Mouse (Mus musculus): ENCODE measurements around the gene Kcnq1.

Kcnq1 gene

DNA sequence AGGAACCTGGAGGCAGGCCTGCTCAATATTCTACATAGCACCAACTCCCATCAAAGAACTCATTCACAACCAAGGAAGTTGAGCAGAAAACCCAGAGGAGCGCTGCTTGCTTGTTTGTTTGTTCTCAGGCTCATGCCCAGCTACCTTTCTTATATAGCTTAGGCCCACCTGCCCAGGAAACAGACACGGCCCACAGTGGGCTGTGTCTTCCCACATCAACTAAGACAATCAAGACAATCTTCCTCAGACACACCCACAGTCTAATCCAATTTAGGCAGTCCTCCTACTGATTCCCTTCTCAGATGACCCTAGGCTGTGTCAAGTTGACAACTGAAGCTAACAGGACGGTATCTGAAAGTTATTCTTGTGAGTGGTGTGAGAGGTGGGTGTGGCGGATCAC is at the start of gene Kcnq1:
TSS of gene Kcnq1 (plus strand) at position 301 of the 400 bp plus-strand sequence.
- in situ Hi-C loops (cut with MboI, MseI): no loop called here

DNA sequence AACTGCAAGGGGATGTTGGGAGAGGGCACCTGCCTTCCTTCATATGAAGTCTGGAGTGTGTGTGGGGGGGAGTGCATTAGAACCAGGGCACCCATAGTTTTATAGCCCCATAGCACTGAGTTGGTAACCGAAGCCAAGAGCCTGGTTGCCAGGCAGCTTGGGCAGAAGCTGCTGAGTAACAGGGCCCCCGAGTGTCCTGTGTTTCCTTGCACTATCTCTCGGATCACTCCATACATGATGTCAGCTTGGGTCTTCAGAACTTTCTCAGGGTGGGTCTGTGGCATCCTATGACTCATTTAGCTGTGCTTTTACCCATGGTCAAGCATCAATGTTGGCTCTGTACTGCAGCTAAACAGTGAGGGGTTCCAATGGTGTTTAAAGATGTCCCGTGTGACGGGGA is 49.1 kb upstream of the Kcnq1 start:
- in situ Hi-C loops (cut with MboI, MseI): no loop called here

DNA sequence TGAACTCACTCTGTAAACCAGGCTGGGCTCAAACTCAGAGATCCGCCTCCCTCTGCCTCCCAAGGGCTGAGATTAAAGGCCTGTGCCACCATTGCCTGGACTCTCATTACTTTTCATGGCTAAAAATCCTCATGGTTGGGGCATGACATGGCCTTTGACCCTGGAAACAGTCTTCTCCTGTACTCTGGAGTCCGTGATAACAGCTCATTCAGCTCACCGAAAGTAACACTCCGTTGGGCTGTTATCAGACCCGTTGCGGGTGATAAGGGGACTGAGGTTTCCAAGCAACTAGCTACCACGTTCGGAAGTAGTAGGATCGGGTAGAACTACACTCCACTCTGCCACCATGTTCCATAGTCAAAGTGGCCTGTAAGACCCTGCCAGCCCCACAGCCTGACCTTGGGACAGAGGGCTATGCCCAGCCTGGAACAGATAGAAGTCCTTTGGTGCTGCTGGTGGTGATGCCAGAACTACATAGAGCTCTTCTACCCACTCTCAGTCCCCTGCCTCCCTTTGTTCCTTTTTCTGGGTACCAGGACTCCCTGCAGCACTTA is 48.4 kb upstream of the Kcnq1 start:
- in situ Hi-C loops (cut with MboI, MseI): no loop called here

DNA sequence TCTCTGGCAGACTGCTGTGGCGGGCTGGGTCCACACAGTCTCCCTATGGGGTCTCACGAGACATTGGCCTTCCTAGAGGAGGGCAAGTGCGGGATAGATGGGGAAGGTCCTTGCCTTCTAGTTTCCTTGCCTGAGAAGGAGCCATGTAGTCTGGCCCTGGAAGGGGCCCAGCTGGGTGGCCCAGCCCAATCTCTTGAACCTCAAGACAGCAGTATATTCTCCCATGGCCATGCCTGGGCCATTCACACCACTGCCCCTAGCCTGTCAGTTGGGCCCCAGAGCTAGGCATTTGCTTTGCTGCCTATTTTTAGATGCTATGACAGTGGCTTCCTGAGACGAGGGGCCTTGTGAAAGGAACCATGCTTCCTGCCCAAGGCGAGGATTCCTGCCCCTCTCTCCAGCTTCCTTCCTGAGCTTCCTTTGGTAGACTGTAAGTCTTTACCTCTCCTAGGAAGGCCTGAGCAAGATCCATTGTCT is 47.9 kb upstream of the Kcnq1 start:
- in situ Hi-C loops (cut with MboI, MseI): no loop called here

DNA sequence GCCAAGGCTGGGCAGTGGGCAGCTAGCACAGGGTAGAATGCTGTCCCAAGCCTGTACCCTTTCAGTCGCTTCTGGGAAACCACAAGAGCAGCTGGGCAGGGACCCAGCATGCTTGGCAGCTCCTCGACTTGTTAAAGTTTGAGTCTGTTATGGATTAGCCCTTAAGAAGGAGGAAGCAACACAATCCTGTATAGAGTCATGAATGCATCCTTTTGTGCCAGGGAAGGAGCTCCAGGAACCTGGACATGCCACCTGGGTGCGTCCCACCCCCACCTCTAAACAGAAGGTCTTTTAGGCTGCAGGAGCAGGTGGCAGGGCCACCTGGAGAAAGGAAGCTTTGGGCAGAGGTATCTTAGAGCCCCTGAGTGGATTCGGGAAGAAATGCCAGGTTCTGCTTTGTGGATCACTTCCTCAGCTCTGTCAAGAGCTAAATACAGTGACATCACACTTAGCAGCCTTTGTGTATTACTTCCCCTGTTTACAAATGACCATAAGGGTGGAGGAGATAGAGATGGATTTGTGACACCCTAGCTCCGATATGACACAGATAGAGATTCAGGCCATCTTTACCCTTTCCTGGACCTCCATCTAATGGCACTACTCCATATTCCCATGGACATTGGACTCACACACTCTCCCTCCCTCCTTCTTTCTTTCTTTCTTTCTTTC is 46.8 kb upstream of the Kcnq1 start:
- in situ Hi-C loops (cut with MboI, MseI): no loop called here

DNA sequence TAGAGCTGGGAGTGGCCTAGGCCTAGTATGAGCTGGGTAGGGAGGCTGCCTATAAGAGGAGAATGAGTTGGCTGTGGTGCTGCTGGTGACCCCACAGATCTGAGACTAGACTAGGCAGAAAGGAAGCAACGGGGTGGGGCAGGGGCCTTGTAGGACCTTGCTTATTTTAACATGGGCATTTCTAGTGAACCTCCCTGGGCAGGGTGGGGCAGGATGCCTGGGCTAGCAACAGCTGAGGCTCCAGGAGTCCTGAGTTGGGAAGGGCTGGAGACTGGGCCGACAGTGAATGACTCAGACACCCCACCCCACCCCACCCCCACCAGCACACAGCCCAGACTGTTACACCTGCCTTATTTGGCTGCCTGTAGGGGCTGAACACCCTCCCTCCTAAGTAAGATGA is 43.5 kb upstream of the Kcnq1 start:
- in situ Hi-C loops (cut with MboI, MseI): no loop called here

DNA sequence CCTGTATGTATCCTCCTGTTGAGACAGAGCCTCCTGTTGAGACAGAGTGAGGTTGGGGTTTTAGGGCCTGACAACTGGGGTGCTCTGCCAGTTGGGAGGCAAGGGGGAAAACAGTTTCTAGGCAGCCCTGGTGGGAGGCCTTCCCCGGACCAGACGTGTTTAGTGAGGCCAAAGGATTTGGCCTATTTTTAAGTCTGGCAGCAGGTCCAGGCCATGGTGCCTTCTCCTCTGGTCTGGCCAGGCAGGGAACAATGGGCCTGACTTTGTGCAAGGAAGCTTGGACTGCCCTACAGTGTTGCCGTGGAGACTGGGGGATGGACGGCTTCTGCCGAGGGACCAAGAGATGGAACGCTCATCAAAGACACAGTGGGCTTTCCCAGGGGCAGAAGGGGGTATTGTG is 41.9 kb upstream of the Kcnq1 start:
- in situ Hi-C loops (cut with MboI, MseI): no loop called here

DNA sequence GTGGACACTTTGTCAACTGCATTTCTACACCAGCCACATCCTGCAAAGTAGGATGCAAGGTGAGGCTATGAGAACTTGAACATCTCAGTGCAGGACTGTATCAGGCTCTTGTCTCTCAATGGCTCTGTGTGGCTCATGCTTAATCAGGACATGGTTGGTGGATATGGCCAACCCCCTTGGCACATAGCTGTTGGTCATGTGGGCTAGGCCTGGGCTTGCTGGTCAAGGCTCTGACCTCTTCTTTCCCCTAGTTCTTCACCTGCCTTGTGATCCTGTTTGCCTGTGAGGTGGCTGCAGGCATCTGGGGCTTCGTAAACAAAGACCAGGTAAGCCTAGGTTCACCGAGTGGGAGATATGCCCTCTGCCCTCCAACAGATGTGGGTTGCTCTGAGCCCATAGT is 40.5 kb upstream of the Kcnq1 start:
- in situ Hi-C loops (cut with MboI, MseI): no loop called here

DNA sequence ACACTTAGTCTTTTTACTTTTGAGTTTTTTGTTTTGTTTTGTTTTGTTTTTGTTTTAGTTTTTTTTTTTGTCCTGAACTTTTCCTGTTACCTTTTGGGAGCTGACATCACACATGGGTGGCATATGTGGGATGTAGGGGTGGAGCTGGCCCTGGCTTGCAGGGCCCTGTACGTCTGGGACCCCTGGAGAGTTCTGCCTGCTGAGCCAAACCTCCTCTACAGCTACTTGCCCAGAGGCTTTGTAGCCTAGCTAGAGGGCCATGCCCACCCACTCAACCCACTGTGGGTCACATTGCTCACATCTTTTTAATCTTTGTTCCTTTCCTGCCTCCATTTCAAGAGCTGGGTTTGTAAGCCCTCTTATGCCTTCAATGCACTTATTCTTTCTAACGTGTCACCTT is 38.7 kb upstream of the Kcnq1 start:
- in situ Hi-C loops (cut with MboI, MseI): no loop called here

DNA sequence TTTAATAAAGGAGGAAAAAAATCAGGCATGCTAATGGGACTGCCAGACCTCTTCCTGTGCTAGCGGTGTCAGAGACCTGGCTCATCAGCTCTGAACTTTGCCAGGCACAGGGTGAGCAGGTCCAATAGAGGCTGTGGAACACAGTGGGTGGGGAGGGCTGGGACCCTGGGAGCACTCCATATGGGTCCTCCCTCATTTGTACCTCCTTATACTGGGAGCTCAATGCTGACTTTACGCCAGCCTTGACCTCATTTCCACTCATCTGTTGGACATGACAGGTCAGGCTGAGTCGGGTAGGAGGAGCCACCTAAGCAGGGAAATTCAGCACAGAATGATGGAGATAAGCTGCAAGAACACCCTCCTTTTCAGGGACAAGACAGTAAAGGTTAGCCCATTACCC is 38.3 kb upstream of the Kcnq1 start:
- in situ Hi-C loops (cut with MboI, MseI): no loop called here

DNA sequence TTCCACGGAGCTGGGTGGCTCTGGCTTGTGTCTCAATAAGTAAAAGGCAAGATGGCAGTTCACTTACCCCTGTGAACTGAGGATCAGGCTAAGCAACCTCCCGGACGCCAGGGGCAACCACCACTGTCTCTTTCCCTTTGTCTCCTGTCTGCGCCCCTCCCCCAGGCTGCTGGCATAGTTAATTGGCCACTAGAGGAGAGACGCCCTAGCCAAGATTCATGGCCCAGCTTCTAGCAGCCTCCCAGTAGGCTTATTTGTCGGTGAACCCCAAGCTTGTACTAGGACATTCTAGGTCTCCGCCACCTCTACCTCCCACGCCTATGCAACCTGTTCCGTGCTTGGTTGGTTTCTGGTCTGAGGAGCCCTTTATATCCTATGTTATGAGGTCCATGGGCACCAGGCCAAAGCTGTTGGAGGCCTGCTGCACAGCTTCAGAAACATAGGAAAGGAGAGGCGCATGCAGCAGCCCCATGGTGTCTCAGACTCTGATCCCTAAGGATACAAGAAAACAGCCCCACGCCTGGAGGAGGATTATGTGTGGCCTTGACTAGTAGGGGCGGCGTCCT is 37.8 kb upstream of the Kcnq1 start:
- in situ Hi-C loops (cut with MboI, MseI): no loop called here

DNA sequence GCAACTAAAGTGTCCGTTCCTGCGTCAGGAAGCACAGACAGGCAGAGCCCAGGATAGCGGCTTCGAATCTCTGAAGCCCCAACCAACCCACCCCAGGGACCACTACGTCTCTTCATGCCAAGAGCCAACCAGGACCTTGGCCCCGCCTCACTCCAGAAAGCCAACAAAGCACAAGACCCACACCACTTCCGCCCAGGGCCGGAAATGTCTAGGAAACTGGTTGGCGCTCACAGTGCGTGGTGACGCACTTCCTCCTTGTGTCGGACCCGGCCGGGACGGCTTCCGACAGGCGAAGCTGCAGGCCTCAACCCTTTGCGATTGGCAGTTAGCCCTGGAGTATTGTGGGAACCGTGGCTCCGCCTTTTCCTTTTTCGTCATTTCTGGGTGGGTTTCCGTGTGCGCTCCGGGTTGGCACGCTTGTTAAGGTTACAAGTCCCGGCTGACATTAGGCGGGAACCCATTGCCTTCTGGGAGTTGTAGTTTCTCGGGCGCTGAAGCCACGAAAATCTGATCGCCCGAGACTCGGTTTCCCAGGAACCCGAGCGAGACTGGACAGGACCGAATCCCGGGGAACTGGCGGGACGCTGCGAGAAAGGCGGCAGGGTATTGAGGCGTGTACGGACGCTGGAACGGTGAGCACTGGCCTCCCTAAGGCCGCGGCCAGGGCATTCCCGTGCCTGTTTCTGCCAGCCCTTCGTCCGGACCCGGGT is 37.1 kb upstream of the Kcnq1 start, which contains the start of gene Tssc4:
TSS of gene Tssc4 (plus strand) at position 368 of the 710 bp plus-strand sequence.
- in situ Hi-C loops (cut with MboI, MseI): no loop called here

DNA sequence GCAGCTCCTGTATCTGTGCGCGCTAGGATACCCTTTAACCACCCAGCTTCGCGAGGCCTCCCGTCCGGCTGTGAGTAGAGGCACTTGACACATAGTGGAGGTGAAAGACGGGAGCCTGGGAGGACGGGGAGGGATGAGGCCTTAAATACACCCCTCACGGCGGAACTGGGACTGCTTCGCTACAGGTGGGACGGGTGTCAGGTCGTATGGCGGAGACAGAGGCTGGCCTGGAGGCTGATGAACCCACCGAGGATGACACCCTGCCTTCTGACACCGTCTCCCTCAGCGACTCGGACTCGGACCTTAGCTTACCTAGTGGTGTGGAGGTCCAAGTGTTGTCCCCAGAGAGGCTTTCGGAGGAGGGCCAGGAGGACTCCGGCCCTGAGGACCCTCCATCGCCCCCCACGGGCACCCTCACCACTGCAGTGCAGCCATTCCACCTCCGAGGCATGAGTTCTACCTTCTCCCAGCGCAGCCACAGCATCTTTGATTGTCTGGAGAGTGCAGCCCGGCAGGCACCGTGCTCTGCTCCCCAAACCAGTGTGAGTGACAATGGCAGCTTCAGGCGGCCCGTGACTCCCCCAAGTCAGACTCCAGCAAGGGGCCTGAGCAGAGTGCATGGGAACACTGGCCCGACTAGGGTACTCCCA is 36.3 kb upstream of the Kcnq1 start:
- in situ Hi-C loops (cut with MboI, MseI): no loop called here

DNA sequence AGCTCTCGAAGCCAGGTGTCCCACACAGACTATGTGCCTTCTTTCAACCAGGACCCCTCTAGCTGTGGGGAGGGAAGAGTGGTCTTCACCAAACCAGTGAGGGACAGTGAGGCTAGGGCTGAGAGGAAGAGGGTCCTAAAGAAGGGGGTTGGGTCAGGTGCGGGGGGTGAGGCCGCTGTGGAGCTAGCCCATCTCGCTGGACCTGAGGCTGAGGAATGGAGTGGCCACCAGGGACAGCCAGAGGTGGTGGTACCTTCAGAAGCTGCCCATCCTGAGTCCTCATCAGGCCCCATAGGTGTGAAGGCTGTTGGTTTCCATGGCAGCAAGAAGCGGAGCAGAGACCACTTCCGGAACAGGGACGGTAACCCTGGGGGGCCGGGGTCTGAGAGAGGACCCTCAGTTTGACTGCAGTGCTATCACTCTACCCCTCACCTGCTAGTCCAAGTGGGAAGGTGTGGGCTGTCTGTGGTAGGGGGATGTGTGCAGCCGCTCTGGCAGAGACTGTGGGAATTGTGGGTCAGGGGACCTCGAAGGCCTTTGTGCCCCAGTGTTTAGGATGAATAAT is 35.6 kb upstream of the Kcnq1 start:
- in situ Hi-C loops (cut with MboI, MseI): no loop called here

DNA sequence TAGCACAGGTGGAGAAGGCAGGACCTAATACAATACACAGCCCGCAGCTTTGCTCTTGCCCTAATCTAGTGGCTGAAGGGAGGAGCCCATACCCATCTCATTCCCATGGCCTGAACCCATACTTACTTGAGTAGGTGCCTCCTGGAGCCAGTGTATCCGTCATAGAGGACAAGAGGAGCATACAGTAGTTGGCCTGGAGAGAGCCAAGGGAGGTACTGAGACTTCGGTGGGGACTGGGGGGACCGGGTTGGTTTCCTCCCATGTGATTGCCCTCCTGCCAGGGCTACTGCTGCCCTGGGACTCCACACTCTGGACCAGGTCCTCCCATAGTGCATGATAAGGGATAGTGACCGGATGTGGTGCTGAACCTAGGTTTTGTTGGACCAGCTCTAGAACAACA is 33.6 kb upstream of the Kcnq1 start:
- in situ Hi-C loops (cut with MboI, MseI): no loop called here

DNA sequence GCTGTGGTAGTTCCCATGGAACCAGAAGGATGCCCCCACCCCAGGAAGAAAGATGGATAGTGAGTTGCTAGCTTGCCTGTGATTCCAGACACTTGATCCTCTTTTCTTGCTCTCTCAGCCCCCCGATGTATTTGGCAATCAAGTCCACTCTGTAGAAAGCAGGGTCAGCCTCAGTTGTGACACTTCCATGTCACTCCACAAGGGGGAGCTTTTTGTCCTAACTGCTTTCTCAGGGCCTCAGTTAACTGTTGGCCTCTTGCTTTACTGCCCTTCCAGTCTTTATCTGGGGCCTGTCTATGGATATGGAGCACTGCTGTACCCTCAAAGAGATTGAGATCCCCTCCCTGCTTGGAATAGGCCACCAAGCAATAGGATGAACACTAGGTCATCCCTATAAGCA is 33.1 kb upstream of the Kcnq1 start:
- in situ Hi-C loops (cut with MboI, MseI): no loop called here

DNA sequence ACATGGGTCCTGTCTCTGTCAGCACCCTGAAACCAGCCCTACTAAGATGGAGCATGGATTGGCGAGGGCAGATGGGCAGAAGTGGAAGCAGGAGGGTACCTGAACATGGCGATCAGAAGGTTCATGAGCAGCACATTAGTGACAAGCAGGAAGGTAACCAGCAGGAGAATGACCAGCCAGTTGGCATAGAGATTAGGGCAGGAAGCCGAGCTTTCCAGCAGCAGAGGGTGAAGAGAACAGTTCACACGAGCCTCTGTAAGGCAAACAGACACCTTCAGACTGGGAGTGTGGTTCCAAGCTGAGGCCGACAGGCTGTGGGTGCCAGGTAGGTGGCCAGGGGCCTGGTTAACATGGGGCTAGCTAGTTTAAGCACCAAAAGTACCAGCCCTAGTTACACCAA is 30.8 kb upstream of the Kcnq1 start:
- in situ Hi-C loops (cut with MboI, MseI): no loop called here

DNA sequence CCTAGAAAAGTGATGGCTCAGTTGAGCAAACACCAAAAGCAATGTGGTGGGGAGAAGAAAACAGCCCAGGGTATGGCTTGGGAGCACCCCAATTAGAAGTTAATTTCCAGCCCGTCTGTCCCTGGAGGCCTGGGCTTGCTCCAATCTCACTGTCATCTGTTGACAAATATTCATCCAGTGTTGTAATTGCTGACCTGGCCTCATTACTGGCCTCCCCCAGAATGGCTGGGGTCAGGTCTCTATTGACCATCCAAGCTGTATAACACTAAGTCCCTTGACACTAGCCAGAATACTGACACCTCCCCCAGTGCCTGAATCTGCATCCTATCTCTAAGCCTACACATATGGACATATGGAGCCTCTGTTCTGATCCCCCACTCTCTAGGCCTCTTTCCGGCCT is 28.8 kb upstream of the Kcnq1 start:
- in situ Hi-C loops (cut with MboI, MseI): no loop called here

DNA sequence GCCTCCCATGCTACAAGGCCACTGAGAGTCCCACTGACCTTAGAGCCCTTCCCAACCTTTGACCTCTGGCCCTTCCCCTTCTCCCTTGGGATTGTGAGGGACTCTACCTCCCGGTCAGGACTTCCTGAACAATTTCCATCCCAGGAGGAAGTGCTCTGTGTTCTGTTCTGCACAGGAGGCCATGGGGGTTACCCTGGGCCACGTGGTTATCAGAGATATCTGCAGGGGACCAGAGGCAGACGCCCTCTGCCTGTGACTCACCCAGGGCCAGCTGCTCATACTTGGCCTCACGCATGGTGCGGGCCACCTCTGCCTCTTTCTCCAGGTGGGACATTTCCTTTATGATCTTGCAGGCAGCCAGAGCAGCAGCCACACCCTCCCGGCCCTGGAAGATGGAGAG is 24.1 kb upstream of the Kcnq1 start:
- in situ Hi-C loops (cut with MboI, MseI): no loop called here

DNA sequence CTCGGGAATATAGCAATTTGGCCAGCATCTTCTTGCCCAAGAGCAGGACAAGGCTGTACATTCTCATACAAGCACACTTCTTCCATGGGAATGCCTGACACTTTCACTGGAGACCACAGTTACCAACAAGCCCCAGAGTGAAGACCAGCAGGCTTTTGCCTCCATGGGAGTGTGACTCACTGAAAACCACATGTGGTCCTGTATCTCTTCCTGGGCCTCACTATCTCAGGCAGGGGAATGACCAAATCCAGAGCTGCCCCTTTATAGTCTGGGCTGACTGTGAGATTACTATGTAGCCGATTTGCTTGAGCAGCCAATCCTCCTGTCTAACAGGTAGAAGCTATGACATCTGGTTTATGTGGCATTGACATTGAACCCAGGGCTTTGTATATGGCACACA is 22.5 kb upstream of the Kcnq1 start:
- in situ Hi-C loops (cut with MboI, MseI): no loop called here

DNA sequence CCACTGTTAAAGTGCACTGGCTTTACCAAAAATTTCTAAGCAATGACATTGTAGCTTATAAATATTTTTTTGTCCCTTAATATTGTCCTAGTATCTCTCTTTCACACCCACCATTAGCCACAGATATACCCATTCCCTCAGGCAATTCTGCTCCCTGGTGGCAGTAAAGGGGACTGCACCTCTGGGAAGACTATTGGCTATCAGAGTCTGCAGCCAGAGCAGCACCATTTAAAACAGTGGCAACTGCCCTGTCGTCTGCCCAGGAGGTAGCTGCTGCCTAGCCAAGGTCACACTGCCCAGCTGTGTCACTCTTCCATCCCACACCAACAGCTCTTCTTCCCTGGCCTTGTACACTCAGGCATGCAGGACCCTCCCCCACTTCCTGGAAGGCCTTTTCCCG is 19.8 kb upstream of the Kcnq1 start:
- in situ Hi-C loops (cut with MboI, MseI): no loop called here

DNA sequence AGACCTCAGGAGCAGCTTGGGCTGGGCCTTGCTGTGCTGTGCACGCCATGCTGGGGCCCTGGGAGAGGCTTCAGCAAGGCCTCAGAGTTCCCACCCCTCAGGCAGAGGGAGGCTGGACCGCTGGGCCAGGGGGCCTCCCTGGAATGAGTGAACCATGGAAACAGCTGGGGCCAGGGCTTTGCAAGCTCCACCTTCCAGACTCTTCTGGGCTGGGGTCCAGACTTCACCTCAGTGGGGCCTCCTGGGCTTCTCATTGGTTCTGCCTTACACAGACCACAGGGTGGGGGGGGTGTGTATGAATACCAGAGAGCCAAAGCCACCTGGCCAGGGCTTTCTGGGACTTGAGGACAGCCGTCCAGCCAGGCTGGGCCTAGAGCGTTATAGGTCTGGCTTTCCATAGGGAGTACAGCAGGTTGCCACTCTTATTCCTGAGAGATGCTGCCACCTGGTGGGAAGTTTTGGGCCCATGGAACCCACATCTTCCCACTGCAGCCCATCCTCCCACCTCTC is 19.0 kb upstream of the Kcnq1 start:
- in situ Hi-C loops (cut with MboI, MseI): no loop called here

Measured in regulatory T cell (primary cell).